Mouse (Mus musculus) cerebellum, adult 2 months (tissue): ENCODE results near the gene Lmod3.

Source experiments
- CTCF ChIP-seq: fragments of 200-500 bp; IDR thresholded peaks from 2 replicates; pipeline ENCODE4 v1.5.1; 2011; ENCODE audit warnings: low read depth, mild to moderate bottlenecking, control low read depth, low read length, moderate library complexity, borderline replicate concordance; ENCODE audit not compliant: insufficient read depth
- POLR2A ChIP-seq: fragments of 200-500 bp; IDR thresholded peaks from 2 replicates; pipeline ENCODE4 v1.6.1; 2011; ENCODE audit warnings: low read length, control low read depth, borderline replicate concordance; ENCODE audit not compliant: insufficient read depth

GRCm38 (mm10) chr6:97286332-97286731, 33.8 kb upstream of the Lmod3 start:
- TF ChIP-seq POLR2A: no peak
- TF ChIP-seq CTCF: no peak
